ENCODE assay signal across 21 mouse cellular contexts in the genomic region with DNA sequence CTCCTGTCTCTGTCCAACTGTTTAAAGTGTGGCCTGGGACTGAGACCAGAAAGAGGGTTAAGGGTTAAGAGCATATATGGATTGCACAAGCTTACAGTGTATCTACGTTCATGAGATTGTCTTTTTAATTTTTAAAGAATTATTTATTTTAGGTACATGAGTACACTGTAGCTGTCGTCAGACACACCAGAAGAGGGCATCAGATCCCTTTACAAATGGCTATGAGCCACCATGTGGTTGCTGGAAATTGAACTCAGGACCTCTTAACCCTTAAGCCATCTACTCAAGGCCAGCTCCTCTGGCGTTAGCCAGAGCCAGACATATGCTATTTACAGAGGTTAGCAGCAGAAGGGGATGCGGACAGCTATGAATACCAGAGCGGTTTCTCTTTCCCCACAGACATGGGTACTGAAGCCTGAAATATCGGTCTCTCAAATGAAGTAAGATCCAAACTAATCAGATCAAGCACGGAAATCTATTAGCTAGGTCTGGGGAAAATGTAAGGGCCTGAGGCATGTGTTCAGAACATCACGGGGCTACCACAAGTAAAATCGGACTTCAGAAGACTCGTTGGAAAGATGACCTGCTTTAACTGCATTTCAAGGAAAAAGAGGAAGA. TPM values are rescaled to one million over a fixed set of nuclear protein-coding genes. Genes with fewer than 3 reads are reported as not detected.
DNase-seq lines count a peak whose midpoint lies in the region; TF ChIP-seq lines count a peak whose summit lies in the region.
"Had no signal": no experiment of that assay in that cellular context is flagged by ENCODE, and none has a peak within 500 bp of the region (broad histone marks: within the 10 kb centered on the region; RNA-seq: fewer than 3 reads in every experiment).

No protein-coding gene starts in this region.

- no peak overlapping the region for H3K4me3 ChIP-seq in layer of hippocampus, adult 2 months
- H3K4me3 ChIP-seq in E14TG2a.4 (replicated peaks; ENCODE audit: low read length), result peak overlapping the region; percentile 37
- H3K4me3 ChIP-seq: forebrain, embryonic 10.5 days; hindbrain, embryonic 15.5 days; intestine, embryonic 15.5 days; midbrain, embryonic 12.5 days; neural tube, embryonic 12.5 days had no signal

- H3K27ac ChIP-seq in layer of hippocampus, adult 2 months, result no peak overlapping the region
- H3K27ac ChIP-seq: forebrain, embryonic 10.5 days; hindbrain, embryonic 15.5 days; intestine, embryonic 15.5 days; macrophage; midbrain, embryonic 12.5 days; neural tube, embryonic 12.5 days had no signal

- peaks cover 37% of the 10 kb centered on the region for H3K4me1 ChIP-seq in E14TG2a.4 (replicated peaks; ENCODE audit: low read depth, low read length)
- H3K4me1 ChIP-seq: forebrain, embryonic 10.5 days; intestine, embryonic 15.5 days; midbrain, embryonic 12.5 days; neural tube, embryonic 12.5 days had no signal

- DNase-seq in heart, adult 11 months, result peak; percentile 53
- no peak for DNase-seq in heart, postnatal 4 days
- DNase-seq in layer of hippocampus, adult 2 months (ENCODE audit: low spot score in 2 of 2), result no peak
- DNase-seq in layer of hippocampus, postnatal 10 days (ENCODE audit: low spot score in 2 of 2), result no peak
- peak; percentile 64 for DNase-seq in ZHBTc4 (ENCODE audit: low read depth, low spot score)
- DNase-seq in right cerebral cortex, postnatal 4 days, result no peak
- DNase-seq: cerebellum, adult 18-20 months; cerebellum, postnatal 36 days; heart, postnatal 36 days; lung, embryonic 14.5 days had no signal

- H3K27me3 ChIP-seq in E14TG2a.4 (ENCODE audit: insufficient read depth, low read length), result no peaks in the 10 kb centered on the region
- H3K27me3 ChIP-seq: hindbrain, embryonic 15.5 days; intestine, embryonic 15.5 days; midbrain, embryonic 12.5 days; neural tube, embryonic 12.5 days had no signal

- no peaks in the 10 kb centered on the region for H3K36me3 ChIP-seq in E14TG2a.4 (ENCODE audit: insufficient read depth, low read length)
- H3K36me3 ChIP-seq: forebrain, embryonic 10.5 days; hindbrain, embryonic 15.5 days; intestine, embryonic 15.5 days; midbrain, embryonic 12.5 days; neural tube, embryonic 12.5 days had no signal

- no peaks in the 10 kb centered on the region for H3K9me3 ChIP-seq in E14TG2a.4 (ENCODE audit: low read length)
- H3K9me3 ChIP-seq: forebrain, embryonic 10.5 days; hindbrain, embryonic 15.5 days; intestine, embryonic 15.5 days; midbrain, embryonic 12.5 days; neural tube, embryonic 12.5 days had no signal

- TF ChIP-seq CTCF in layer of hippocampus, adult 2 months (conservative IDR thresholded peaks at IDR 0.05), result peak; percentile 63
- TF ChIP-seq CTCF in E14TG2a.4 (conservative IDR thresholded peaks at IDR 0.05; ENCODE audit: low read length), result no peak

RNA-seq across cellular contexts. Expression of gene Samd7, which starts 21.1 kb away (rescaled TPM):
- total RNA-seq in heart, postnatal 4 days (2021), result not detected
- not detected for total RNA-seq in layer of hippocampus, adult 2 months (2021)
- total RNA-seq in layer of hippocampus, postnatal 10 days (2021), result under 1 TPM in 1 of 2 experiments, not detected in 1; 0.13 TPM
- total RNA-seq: gastrocnemius, adult 8-10 months; granulocyte monocyte progenitor cell, adult 5-6 weeks; heart, postnatal 36 days; layer of hippocampus, postnatal 25 days; left cerebral cortex, postnatal 25 days had no signal

RNA-seq across cellular contexts. Expression of gene Lrrc31, which starts 25.3 kb away (rescaled TPM):
- total RNA-seq in heart, postnatal 4 days (2021), result under 1 TPM in 1 of 2 experiments, not detected in 1; 0.12 TPM
- not detected for total RNA-seq in layer of hippocampus, adult 2 months (2021)
- total RNA-seq in layer of hippocampus, postnatal 10 days (2021), result not detected
- total RNA-seq: gastrocnemius, adult 8-10 months; granulocyte monocyte progenitor cell, adult 5-6 weeks; layer of hippocampus, postnatal 25 days; left cerebral cortex, postnatal 25 days had no signal

Comparison
In these comparisons a context has a peak if more than half of its experiments do, and no peak if none do; other contexts are left out.
1. DNase-seq: peak in heart, adult 11 months (single experiment) and ZHBTc4 (single experiment); none in heart, postnatal 4 days (single experiment), layer of hippocampus, adult 2 months (0 of 2), layer of hippocampus, postnatal 10 days (0 of 2) and right cerebral cortex, postnatal 4 days (single experiment).